21 mouse cellular contexts compared by ENCODE assay signal in genomic region chr11:63967641-63968387, GRCm38 (mm10). TPM values are rescaled to one million over a fixed set of nuclear protein-coding genes. Genes with fewer than 3 reads are reported as not detected.
A peak's percentile ranks its signal among the peaks of the same experiment; 100 is the strongest.
DNase-seq lines count a peak whose midpoint lies in the region; ATAC-seq and TF ChIP-seq lines count a peak whose summit lies in the region.
"Had no signal": no experiment of that assay in that cellular context is flagged by ENCODE, and none has a peak within 500 bp of the region (broad histone marks: within the 10 kb centered on the region; RNA-seq: fewer than 3 reads in every experiment).

No protein-coding gene starts in this region.

- no peak overlapping the region for H3K4me3 ChIP-seq in forebrain, embryonic 14.5 days (ENCODE audit: low read depth, low read length)
- H3K4me3 ChIP-seq in forebrain, embryonic 16.5 days (replicated peaks; ENCODE audit: low read length), result no peak overlapping the region
- H3K4me3 ChIP-seq in midbrain, embryonic 10.5 days, result no peak overlapping the region
- H3K4me3 ChIP-seq in midbrain, postnatal 0 days (ENCODE audit: low read depth, low read length), result no peak overlapping the region
- H3K4me3 ChIP-seq in liver, embryonic 13.5 days (replicated peaks), result no peak overlapping the region
- H3K4me3 ChIP-seq: forebrain, embryonic 12.5 days; limb, embryonic 15.5 days; megakaryocyte, embryonic 14.5 days; myocyte had no signal

- no peaks in the 10 kb centered on the region for H3K27me3 ChIP-seq in forebrain, embryonic 14.5 days (replicated peaks; ENCODE audit: control insufficient read depth, insufficient read depth, low read length)
- no peaks in the 10 kb centered on the region for H3K27me3 ChIP-seq in forebrain, embryonic 16.5 days (replicated peaks; ENCODE audit: control insufficient read depth, insufficient read depth, low read length)
- H3K27me3 ChIP-seq in midbrain, embryonic 10.5 days (ENCODE audit: low read depth, poor library complexity, severe bottlenecking), result no peaks in the 10 kb centered on the region; the same call in 1 of the 2 replicates
- H3K27me3 ChIP-seq in midbrain, postnatal 0 days (ENCODE audit: insufficient read depth, low read length), result no peaks in the 10 kb centered on the region
- H3K27me3 ChIP-seq in liver, embryonic 13.5 days, result no peaks in the 10 kb centered on the region
- H3K27me3 ChIP-seq: CH12.LX; forebrain, embryonic 12.5 days; limb, embryonic 15.5 days; megakaryocyte, embryonic 14.5 days had no signal

- ATAC-seq in forebrain, embryonic 14.5 days, result no peak
- no peak for ATAC-seq in forebrain, embryonic 16.5 days
- ATAC-seq in midbrain, postnatal 0 days (ENCODE audit: low FRiP score), result no peak
- ATAC-seq in liver, embryonic 13.5 days (ENCODE audit: low read depth), result peak; percentile 54
- ATAC-seq: intestine, embryonic 16.5 days had no signal

- H3K4me2 ChIP-seq in forebrain, embryonic 14.5 days (ENCODE audit: low read length), result no peak overlapping the region
- no peak overlapping the region for H3K4me2 ChIP-seq in forebrain, embryonic 16.5 days (ENCODE audit: low read length)
- no peak overlapping the region for H3K4me2 ChIP-seq in midbrain, postnatal 0 days (ENCODE audit: low read depth, low read length, poor library complexity, severe bottlenecking)
- peak overlapping the region; percentile 28; the same call in 1 of the 2 replicates for H3K4me2 ChIP-seq in liver, embryonic 13.5 days
- H3K4me2 ChIP-seq: forebrain, embryonic 12.5 days; heart, embryonic 11.5 days; hindbrain, embryonic 14.5 days; limb, embryonic 15.5 days had no signal

- WGBS in forebrain, embryonic 14.5 days, result 76% methylated on average over 9 of the region's 9 CpGs
- 61% methylated on average over 9 of the region's 9 CpGs for WGBS in forebrain, embryonic 16.5 days
- 89% methylated on average over 9 of the region's 9 CpGs for WGBS in midbrain, embryonic 10.5 days
- WGBS in midbrain, postnatal 0 days, result 84% methylated on average over 9 of the region's 9 CpGs
- 72% methylated on average over 9 of the region's 9 CpGs for WGBS in liver, embryonic 13.5 days (ENCODE audit: insufficient replicate concordance)

- H3K27ac ChIP-seq in forebrain, embryonic 14.5 days (ENCODE audit: low read depth, low read length), result no peak overlapping the region
- H3K27ac ChIP-seq in forebrain, embryonic 16.5 days (ENCODE audit: low read length), result no peak overlapping the region
- H3K27ac ChIP-seq in midbrain, embryonic 10.5 days (replicated peaks), result peak overlapping the region; percentile 82
- H3K27ac ChIP-seq in midbrain, postnatal 0 days (ENCODE audit: low read depth, low read length), result no peak overlapping the region
- peak overlapping the region; percentile 85 for H3K27ac ChIP-seq in liver, embryonic 13.5 days
- H3K27ac ChIP-seq: limb, embryonic 15.5 days had no signal

- H3K36me3 ChIP-seq in forebrain, embryonic 14.5 days (ENCODE audit: control insufficient read depth, insufficient read depth, low read length), result 0 out of 2 replicates have a peak, but pooled peaks cover 3% of the 10 kb centered on the region
- H3K36me3 ChIP-seq in forebrain, embryonic 16.5 days (ENCODE audit: control insufficient read depth, insufficient read depth), result no peaks in the 10 kb centered on the region
- peaks cover 30% of the 10 kb centered on the region for H3K36me3 ChIP-seq in midbrain, embryonic 10.5 days
- H3K36me3 ChIP-seq in midbrain, postnatal 0 days (ENCODE audit: insufficient read depth, low read length), result peaks cover 14% of the 10 kb centered on the region
- peaks cover 17% of the 10 kb centered on the region for H3K36me3 ChIP-seq in liver, embryonic 13.5 days

- intact Hi-C loops in left cerebral cortex, postnatal 25 days (cut with DNase I), result no loop called here

- peak; percentile 18 for DNase-seq in forebrain, embryonic 14.5 days (ENCODE audit: low spot score)
- DNase-seq in midbrain, embryonic 10.5 days (ENCODE audit: low spot score), result no peak
- DNase-seq in midbrain, postnatal 0 days (ENCODE audit: low spot score), result no peak
- DNase-seq in c-Kit-positive CD71-positive TER-119-negative erythroid progenitor cells, embryonic 14.5 days (ENCODE audit: low read depth), result peak; percentile 13
- no peak for DNase-seq in liver, embryonic 13.5 days
- no peak for DNase-seq in left cerebral cortex, postnatal 25 days (ENCODE audit: low spot score in 2 of 2)
- DNase-seq in lung, adult 18-20 months, result no peak
- DNase-seq: adrenal gland, postnatal 36 days; cerebellum, adult 9-11 months; layer of hippocampus, adult 9-11 months; lung, postnatal 14 days; thymus, adult 18-20 months had no signal

- H3K4me1 ChIP-seq in forebrain, embryonic 14.5 days (ENCODE audit: control insufficient read depth, insufficient read depth, low read length), result peaks cover 14% of the 10 kb centered on the region
- H3K4me1 ChIP-seq in forebrain, embryonic 16.5 days (replicated peaks; ENCODE audit: control insufficient read depth, insufficient read depth, low read length), result peaks cover 23% of the 10 kb centered on the region
- peaks cover 27% of the 10 kb centered on the region for H3K4me1 ChIP-seq in midbrain, embryonic 10.5 days
- 0 out of 2 replicates have a peak, but pooled peaks cover 2% of the 10 kb centered on the region for H3K4me1 ChIP-seq in midbrain, postnatal 0 days (ENCODE audit: insufficient read depth, low read length)
- H3K4me1 ChIP-seq in liver, embryonic 13.5 days (replicated peaks), result peaks cover 52% of the 10 kb centered on the region

- no peak for TF ChIP-seq CTCF in midbrain, postnatal 0 days (IDR thresholded peaks at IDR 0.05)

- no peaks in the 10 kb centered on the region for H3K9me3 ChIP-seq in forebrain, embryonic 14.5 days (replicated peaks; ENCODE audit: control insufficient read depth, low read length)
- no peaks in the 10 kb centered on the region for H3K9me3 ChIP-seq in forebrain, embryonic 16.5 days (ENCODE audit: control insufficient read depth, low read length)
- no peaks in the 10 kb centered on the region for H3K9me3 ChIP-seq in midbrain, embryonic 10.5 days (replicated peaks)
- H3K9me3 ChIP-seq in midbrain, postnatal 0 days (ENCODE audit: low read length), result no peaks in the 10 kb centered on the region
- H3K9me3 ChIP-seq in liver, embryonic 13.5 days (replicated peaks), result no peaks in the 10 kb centered on the region
- H3K9me3 ChIP-seq: forebrain, embryonic 12.5 days; limb, embryonic 15.5 days; megakaryocyte, embryonic 14.5 days had no signal

- H3K9ac ChIP-seq in forebrain, embryonic 14.5 days (ENCODE audit: low read length), result no peak overlapping the region
- H3K9ac ChIP-seq in forebrain, embryonic 16.5 days (replicated peaks; ENCODE audit: low read depth, low read length), result no peak overlapping the region
- no peak overlapping the region for H3K9ac ChIP-seq in midbrain, postnatal 0 days (replicated peaks; ENCODE audit: low read length, poor library complexity, severe bottlenecking)
- H3K9ac ChIP-seq in liver, embryonic 13.5 days, result 0 out of 2 replicates have a peak overlapping the region, but pooled peaks have one; percentile 39
- H3K9ac ChIP-seq: forebrain, embryonic 12.5 days; hindbrain, embryonic 14.5 days; limb, embryonic 15.5 days had no signal

RNA-seq across cellular contexts. Expression of gene Hs3st3b1, which starts 45.7 kb away (rescaled TPM):
- polyA plus RNA-seq in forebrain, embryonic 14.5 days (2014; fragmentation: Nextera tagmentation; extraction: Ambion mirVana), result 3.3 and 3.9 TPM in 2 replicates
- 3.9 and 4.5 TPM in 2 replicates for polyA plus RNA-seq in forebrain, embryonic 16.5 days (2015; fragmentation: Nextera tagmentation; extraction: Ambion mirVana)
- polyA plus RNA-seq in midbrain, embryonic 10.5 days (2016; fragmentation: Nextera tagmentation; extraction: Ambion mirVana), result 15.6 and 19.4 TPM in 2 replicates
- 24.9 and 27.6 TPM in 2 replicates for total RNA-seq in midbrain, postnatal 0 days (2014; rRNA removed)
- polyA plus RNA-seq in midbrain, postnatal 0 days (2015; fragmentation: Nextera tagmentation; extraction: Ambion mirVana), result 7.9 and 9.0 TPM in 2 replicates
- 12.6 and 17.3 TPM in 2 replicates for polyA plus RNA-seq in liver, embryonic 13.5 days (2015; fragmentation: Nextera tagmentation; extraction: Ambion mirVana)
- total RNA-seq in left cerebral cortex, postnatal 25 days (2021), result 1 to 10 TPM; 1.2 to 1.3 TPM

Comparison
In these comparisons a context has a peak if more than half of its experiments do, and no peak if none do; other contexts are left out.
1. H3K27ac ChIP-seq: peak in midbrain, embryonic 10.5 days (single experiment) and liver, embryonic 13.5 days (single experiment); none in forebrain, embryonic 14.5 days (single experiment), forebrain, embryonic 16.5 days (single experiment) and midbrain, postnatal 0 days (single experiment).
2. DNase-seq: peak in forebrain, embryonic 14.5 days (single experiment) and c-Kit-positive CD71-positive TER-119-negative erythroid progenitor cells, embryonic 14.5 days (single experiment); none in midbrain, embryonic 10.5 days (single experiment), midbrain, postnatal 0 days (single experiment), liver, embryonic 13.5 days (single experiment), left cerebral cortex, postnatal 25 days (0 of 2) and lung, adult 18-20 months (0 of 2).